Mouse (Mus musculus) erythroblast, embryonic 14.5 days (primary cell): ENCODE data around the gene Plppr2. TPM values are rescaled to one million over a fixed set of nuclear protein-coding genes. Genes with fewer than 3 reads are reported as not detected.

ENCODE experiments used
- H3K27me3 ChIP-seq: 2 replicates; pipeline ENCODE4 v1.6.1; 2012; ENCODE audit warnings: inconsistent platforms; ENCODE audit not compliant: control insufficient read depth
- H3K36me3 ChIP-seq: 2 replicates; pipeline ENCODE4 v1.6.1; 2012; ENCODE audit warnings: mild to moderate bottlenecking, inconsistent platforms; ENCODE audit not compliant: control insufficient read depth
- H3K4me1 ChIP-seq: 2 replicates; pipeline ENCODE4 v1.6.1; 2012; ENCODE audit warnings: inconsistent platforms; ENCODE audit not compliant: control insufficient read depth
- H3K4me3 ChIP-seq: replicated peaks from 2 replicates; pipeline ENCODE3; 2012; ENCODE audit warnings: moderate library complexity, mild to moderate bottlenecking, inconsistent platforms
- H3K9me3 ChIP-seq: 2 replicates; pipeline ENCODE4 v1.6.1; 2012; ENCODE audit warnings: low read length, inconsistent platforms, mixed read lengths; ENCODE audit not compliant: control insufficient read depth
- GATA1 ChIP-seq: IDR thresholded peaks from 2 replicates; pipeline ENCODE4 v1.6.1; 2012; ENCODE audit warnings: low read length, inconsistent platforms, mixed read lengths
- TAL1 ChIP-seq: IDR thresholded peaks from 3 replicates; pipeline ENCODE4 v1.6.1; 2012; ENCODE audit warnings: low read length, inconsistent platforms, mixed read lengths
- polyA plus RNA-seq: library from polyadenylated mRNA; stranded (reverse); fragments of >175 nt; gene quantifications from 2 replicates; pipeline ENCODE4 v1.2.3, GENCODE M21; 2012

The Plppr2 gene
- polyA plus RNA-seq, 1 experiment = 0.06 TPM

DNA sequence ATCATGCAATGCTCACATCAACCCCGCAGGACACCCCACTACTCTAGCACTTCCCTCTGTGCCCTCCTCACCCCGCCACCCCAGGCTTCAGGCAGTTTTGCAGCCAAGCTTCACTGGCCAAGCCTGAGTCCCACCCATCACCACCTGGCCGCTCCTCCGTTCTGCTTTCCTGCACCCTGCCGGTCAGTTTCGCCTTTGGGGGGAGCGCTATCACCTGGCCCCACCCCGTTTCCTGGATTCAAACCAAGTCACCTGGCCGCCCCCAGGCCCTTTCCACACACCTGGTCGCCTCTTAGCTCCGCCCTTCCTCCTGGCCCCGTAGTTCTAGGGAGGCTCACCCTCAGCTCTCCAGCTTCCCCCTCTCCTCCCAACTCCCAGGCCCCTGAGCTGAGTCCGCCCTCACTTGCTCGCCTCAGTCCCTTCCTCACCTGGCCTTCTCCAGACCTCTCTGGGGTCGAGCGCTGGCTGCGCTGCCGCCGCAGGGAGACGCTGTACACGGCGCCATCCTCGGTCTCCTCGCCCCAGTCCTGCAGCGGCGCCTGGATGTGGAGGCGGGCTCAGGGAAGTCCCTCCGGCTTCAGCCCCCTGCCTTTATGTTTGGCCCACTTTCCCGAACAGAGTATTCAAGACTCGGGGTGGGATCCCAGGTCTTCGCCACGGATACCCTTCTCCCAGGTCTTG lies 51.7 kb downstream of the Plppr2 start:
- Histone ChIP-seq H3K9me3 (peaks cover 15% of the 10 kb centered on the region; the same call in 1 of the 2 replicates), H3K4me3 (no peak overlapping the region), H3K36me3 (no peaks in the 10 kb centered on the region), H3K4me1 (peaks cover 6% of the 10 kb centered on the region), H3K27me3 (peaks cover 99% of the 10 kb centered on the region)
- TF ChIP-seq TAL1 (no peak), GATA1 (no peak)

DNA sequence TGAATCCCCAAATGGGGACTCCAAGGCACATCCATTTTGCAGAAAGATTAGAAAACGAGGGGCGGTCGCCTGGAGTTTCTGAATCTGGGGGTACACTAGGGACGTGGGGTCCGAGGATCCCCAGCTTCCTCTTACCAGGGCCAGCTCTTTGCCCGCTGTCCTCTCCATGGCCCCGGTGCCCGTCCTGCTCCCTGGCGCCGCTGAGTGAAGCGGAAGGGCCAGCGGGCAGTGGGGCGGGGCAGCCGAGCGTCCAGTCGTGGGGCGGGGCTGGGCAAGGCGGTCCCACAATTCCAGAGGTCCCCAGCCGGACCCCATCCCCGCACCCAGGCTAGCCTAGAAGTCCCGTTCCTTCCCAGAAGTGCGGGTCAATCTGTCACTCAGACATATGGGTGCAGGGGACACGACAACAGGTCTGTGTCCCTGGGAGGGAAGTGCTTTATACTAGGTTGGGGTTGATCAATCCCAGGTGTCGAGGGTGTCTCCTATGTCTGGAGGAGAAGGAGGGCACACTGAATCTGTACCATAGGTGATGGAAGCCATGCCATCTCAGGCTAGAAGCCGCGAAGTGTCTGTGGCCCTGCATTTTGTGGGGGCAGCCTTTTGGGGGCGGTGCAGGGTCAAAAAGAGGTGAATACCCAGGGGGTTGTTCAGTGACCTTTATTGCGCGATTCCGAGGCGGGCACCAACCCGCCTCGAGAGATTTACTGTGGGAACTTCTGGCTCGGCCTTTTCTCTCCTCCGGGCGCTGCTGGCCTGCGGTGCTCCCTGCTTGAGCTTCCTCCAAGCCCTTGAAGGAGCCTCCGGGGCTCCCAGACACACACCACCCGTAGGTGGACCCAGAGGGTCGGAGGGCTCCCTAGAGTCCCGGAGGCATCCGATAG lies 52.6 kb downstream of the Plppr2 start, which contains the start of gene Rgl3:
TSS of gene Rgl3 (minus strand) at position 217 of the 881 bp plus-strand sequence.
- Histone ChIP-seq H3K4me3 (no peak within 1 kb of the TSS), H3K4me1 (peaks cover 6% of the 10 kb centered on the region)
- no peak for TF ChIP-seq TAL1
- TF ChIP-seq GATA1 = no peak

DNA sequence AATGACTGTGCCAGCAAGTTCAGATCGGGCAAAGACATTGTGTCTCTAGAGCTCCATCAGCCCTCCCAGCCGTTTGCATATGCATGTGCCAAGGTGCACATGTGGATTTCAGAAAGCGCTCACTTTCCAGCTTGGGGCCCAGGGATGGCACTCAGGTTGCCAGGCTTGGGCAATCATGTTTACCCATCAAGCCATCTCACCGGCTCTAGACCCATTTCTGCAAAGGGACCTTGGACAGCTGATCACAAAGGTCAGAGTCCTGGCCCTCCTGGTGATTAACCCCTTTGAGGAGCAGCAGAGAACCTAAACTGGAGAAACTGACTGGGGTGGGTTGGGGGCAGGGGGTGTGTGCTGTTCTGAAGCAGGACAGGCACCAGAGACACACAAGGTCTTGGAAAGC lies 55.4 kb downstream of the Plppr2 start:
- H3K36me3 ChIP-seq = no peaks in the 10 kb centered on the region
- H3K4me1 ChIP-seq = peaks cover 6% of the 10 kb centered on the region
- no peak for TF ChIP-seq GATA1
- TF ChIP-seq TAL1 = no peak
- no peak overlapping the region for H3K4me3 ChIP-seq
- peaks cover 83% of the 10 kb centered on the region for H3K27me3 ChIP-seq
- H3K9me3 ChIP-seq = peaks cover 18% of the 10 kb centered on the region; the same call in 1 of the 2 replicates

More for the DNA sequence above, 52.6 kb downstream of the Plppr2 start, which contains the start of gene Rgl3:
- peaks cover 15% of the 10 kb centered on the region; the same call in 1 of the 2 replicates for H3K9me3 ChIP-seq
- no peaks in the 10 kb centered on the region for H3K36me3 ChIP-seq
- peaks cover 94% of the 10 kb centered on the region for H3K27me3 ChIP-seq

GRCm38 (mm10) chr9:21996178-21996867 lies 59.5 kb downstream of the Plppr2 start:
- peaks cover 3% of the 10 kb centered on the region for H3K4me1 ChIP-seq
- peaks cover 77% of the 10 kb centered on the region for H3K27me3 ChIP-seq
- peaks cover 3% of the 10 kb centered on the region; the same call in 1 of the 2 replicates for H3K9me3 ChIP-seq
- no peaks in the 10 kb centered on the region for H3K36me3 ChIP-seq
- TF ChIP-seq TAL1 (no peak), GATA1 (no peak)
- no peak overlapping the region for H3K4me3 ChIP-seq

Other genes with a start within 250 kb of the Plppr2 start
- 0.25 and 0.30 TPM in 2 replicates for gene Ldlr, start 213.6 kb upstream of the Plppr2 start, polyA plus RNA-seq
- gene Spc24, start 176.7 kb upstream of the Plppr2 start, polyA plus RNA-seq = 27.4 and 32.7 TPM in 2 replicates
- gene Kank2, start 138.3 kb upstream of the Plppr2 start, polyA plus RNA-seq = 0.02 and 0.03 TPM in 2 replicates
- gene Angptl8, start 101.5 kb upstream of the Plppr2 start, polyA plus RNA-seq = 0.16 TPM in 1 of 2 replicates, not detected in the other
- 0.06 and 0.08 TPM in 2 replicates for gene Dock6, start 84.4 kb upstream of the Plppr2 start, polyA plus RNA-seq
- gene Rab3d, start 18.8 kb upstream of the Plppr2 start, polyA plus RNA-seq = 0.07 TPM in 2 replicates
- gene Ccdc159, start 9.6 kb upstream of the Plppr2 start, polyA plus RNA-seq = not detected in 2 replicates
- 0.10 TPM in 2 replicates for gene Tmem205, start 9.5 kb upstream of the Plppr2 start, polyA plus RNA-seq
- 0.32 and 0.37 TPM in 2 replicates for gene Swsap1, start 18.7 kb downstream of the Plppr2 start, polyA plus RNA-seq
- 80.2 and 112 TPM in 2 replicates for gene Epor, start 26.5 kb downstream of the Plppr2 start, polyA plus RNA-seq
- gene Rgl3, start 52.4 kb downstream of the Plppr2 start, polyA plus RNA-seq = 0.01 TPM in 1 of 2 replicates, not detected in the other
- gene Ccdc151, start 65.6 kb downstream of the Plppr2 start, polyA plus RNA-seq = 0.02 TPM in 1 of 2 replicates, not detected in the other
- gene Prkcsh, start 65.8 kb downstream of the Plppr2 start, polyA plus RNA-seq = 9.9 and 10.3 TPM in 2 replicates
- gene Elavl3, start 115.0 kb downstream of the Plppr2 start, polyA plus RNA-seq = 0.02 and 0.03 TPM in 2 replicates
- gene Gm49318, start 134.2 kb downstream of the Plppr2 start, polyA plus RNA-seq = not detected in 2 replicates
- gene Zfp653, start 134.3 kb downstream of the Plppr2 start, polyA plus RNA-seq = 2.1 and 2.8 TPM in 2 replicates
- 2.7 and 3.0 TPM in 2 replicates for gene Ecsit, start 148.4 kb downstream of the Plppr2 start, polyA plus RNA-seq
- not detected in 2 replicates for gene Cnn1, start 162.2 kb downstream of the Plppr2 start, polyA plus RNA-seq
- gene Elof1, start 180.1 kb downstream of the Plppr2 start, polyA plus RNA-seq = 12.4 and 16.3 TPM in 2 replicates
- gene Acp5, start 198.7 kb downstream of the Plppr2 start, polyA plus RNA-seq = 46.6 and 58.8 TPM in 2 replicates
- 4.1 and 5.2 TPM in 2 replicates for gene Pigyl, start 219.8 kb downstream of the Plppr2 start, polyA plus RNA-seq